Mouse (Mus musculus): ENCODE results near the gene Nectin3. TPM values are rescaled to one million over a fixed set of nuclear protein-coding genes. Genes with fewer than 3 reads are reported as not detected.

Gene Nectin3
- total and polyA plus RNA-seq, 3 experiments = not detected

DNA sequence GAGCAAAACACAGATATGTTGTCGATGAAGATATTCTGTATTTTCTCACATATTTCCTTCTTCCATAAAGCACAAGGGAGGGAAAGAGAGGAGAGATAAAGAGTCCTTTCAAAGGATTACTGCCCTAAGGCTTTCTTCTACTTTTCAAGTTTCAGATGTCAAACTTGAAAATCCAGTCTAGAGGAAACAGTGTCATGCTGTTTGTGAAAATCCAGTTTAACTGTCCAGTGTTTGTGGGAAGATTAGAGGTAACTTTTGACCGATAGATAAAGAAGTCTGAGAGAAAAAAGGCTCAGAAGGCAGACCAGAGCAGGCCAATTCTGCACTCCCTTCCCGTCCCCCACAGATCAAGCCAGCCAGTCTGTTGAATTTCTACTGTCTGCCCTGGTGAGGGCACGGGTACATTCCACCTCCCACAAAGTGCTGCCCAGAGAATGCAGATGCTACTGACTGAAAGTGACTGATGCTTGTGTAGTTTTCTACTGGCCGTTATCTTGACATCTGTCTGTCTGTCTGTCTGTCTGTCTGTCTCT is 22.6 kb upstream of the Nectin3 start:
- H3K4me3 ChIP-seq (ENCODE audit: control insufficient read depth in 1 of 2, insufficient read depth in 1 of 2, low read depth in 2 of 2, low read length in 2 of 2) = no peak overlapping the region
- no peak for DNase-seq (ENCODE audit: low read depth, low spot score)
- H3K27me3 ChIP-seq (ENCODE audit: control insufficient read depth in 1 of 2, insufficient read depth in 2 of 2, low read length in 2 of 2) = no peaks in the 10 kb centered on the region
- H3K79me2 ChIP-seq (ENCODE audit: control insufficient read depth, insufficient read depth, low read length, poor library complexity) = no peaks in the 10 kb centered on the region
- H3K27ac ChIP-seq (ENCODE audit: control insufficient read depth, low read depth, low read length) = no peak overlapping the region
- TF ChIP-seq ZMIZ1 (IDR thresholded peaks at IDR 0.05; ENCODE audit: low read depth, low read length) (no peak), E2F4 (IDR thresholded peaks at IDR 0.05; ENCODE audit: borderline replicate concordance, low read depth, low read length) (no peak), POLR2A (IDR thresholded peaks at IDR 0.05; ENCODE audit: control insufficient read depth in 1 of 2, insufficient read depth in 1 of 2, low read depth in 1 of 2, low read length in 2 of 2, poor library complexity in 1 of 2) (no peak), TCF12 (IDR thresholded peaks at IDR 0.05; ENCODE audit: low read depth, low read length) (no peak), HCFC1 (IDR thresholded peaks at IDR 0.05; ENCODE audit: low read depth, low read length) (no peak), SIN3A (IDR thresholded peaks at IDR 0.05; ENCODE audit: low read length) (no peak)
- H3K9ac ChIP-seq (ENCODE audit: control insufficient read depth, low read depth, low read length, poor library complexity, severe bottlenecking) = no peak overlapping the region
- H3K9me3 ChIP-seq (replicated peaks; ENCODE audit: insufficient read depth, low read length) = no peaks in the 10 kb centered on the region
- no peaks in the 10 kb centered on the region for H3K36me3 ChIP-seq (ENCODE audit: control insufficient read depth in 1 of 2, insufficient read depth in 2 of 2, low read length in 2 of 2)
- no peaks in the 10 kb centered on the region for H3K4me1 ChIP-seq (ENCODE audit: control insufficient read depth in 1 of 2, insufficient read depth in 2 of 2, low read length in 2 of 2)

DNA sequence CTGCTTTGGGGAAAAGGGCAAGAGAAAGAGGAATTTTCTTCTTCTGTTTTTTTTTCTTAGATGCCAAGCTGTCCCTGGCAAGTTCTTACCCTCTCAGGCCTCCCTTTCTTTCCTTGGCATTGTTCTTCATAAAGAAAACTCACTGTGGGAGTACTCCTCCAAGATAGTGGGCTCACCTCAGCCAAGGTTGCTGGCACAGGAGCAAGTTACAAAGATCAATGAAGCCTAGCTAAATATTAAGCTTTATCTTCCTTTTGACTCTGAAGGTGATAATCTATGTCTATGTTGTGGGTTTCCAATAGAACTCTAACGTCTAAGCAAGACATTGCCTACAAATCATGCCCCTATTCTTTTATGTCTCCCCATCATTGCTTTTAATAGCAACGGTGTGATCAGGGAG is 21.3 kb upstream of the Nectin3 start:
- Histone ChIP-seq H3K9ac (ENCODE audit: control insufficient read depth, low read depth, low read length, poor library complexity, severe bottlenecking) (no peak overlapping the region), H3K27me3 (ENCODE audit: control insufficient read depth in 1 of 2, insufficient read depth in 2 of 2, low read length in 2 of 2) (no peaks in the 10 kb centered on the region), H3K79me2 (ENCODE audit: control insufficient read depth, insufficient read depth, low read length, poor library complexity) (no peaks in the 10 kb centered on the region), H3K27ac (ENCODE audit: control insufficient read depth, low read depth, low read length) (no peak overlapping the region), H3K36me3 (ENCODE audit: control insufficient read depth in 1 of 2, insufficient read depth in 2 of 2, low read length in 2 of 2) (no peaks in the 10 kb centered on the region), H3K9me3 (replicated peaks; ENCODE audit: insufficient read depth, low read length) (no peaks in the 10 kb centered on the region), H3K4me3 (ENCODE audit: control insufficient read depth in 1 of 2, insufficient read depth in 1 of 2, low read depth in 2 of 2, low read length in 2 of 2) (no peak overlapping the region), H3K4me1 (ENCODE audit: control insufficient read depth in 1 of 2, insufficient read depth in 2 of 2, low read length in 2 of 2) (no peaks in the 10 kb centered on the region)
- no peak for TF ChIP-seq E2F4 (IDR thresholded peaks at IDR 0.05; ENCODE audit: borderline replicate concordance, low read depth, low read length)
- no peak for TF ChIP-seq BHLHE40 (IDR thresholded peaks at IDR 0.05; ENCODE audit: borderline replicate concordance, low read depth, low read length)
- no peak for TF ChIP-seq JUND (IDR thresholded peaks at IDR 0.05; ENCODE audit: low read depth, low read length)
- no peak for TF ChIP-seq UBTF (IDR thresholded peaks at IDR 0.05; ENCODE audit: borderline replicate concordance, insufficient read depth, low read depth, low read length)
- no peak for TF ChIP-seq KAT2A (conservative IDR thresholded peaks at IDR 0.05; ENCODE audit: low read depth, low read length)
- TF ChIP-seq ETS1 (IDR thresholded peaks at IDR 0.05; ENCODE audit: low read depth, low read length) = no peak
- TF ChIP-seq NRF1 (IDR thresholded peaks at IDR 0.05; ENCODE audit: insufficient read depth, low read depth, low read length, poor library complexity, severe bottlenecking) = no peak
- TF ChIP-seq MAZ (IDR thresholded peaks at IDR 0.05; ENCODE audit: low read depth, low read length) = no peak
- no peak for TF ChIP-seq TCF12 (IDR thresholded peaks at IDR 0.05; ENCODE audit: low read depth, low read length)
- DNase-seq (ENCODE audit: low read depth, low spot score) = no peak

DNA sequence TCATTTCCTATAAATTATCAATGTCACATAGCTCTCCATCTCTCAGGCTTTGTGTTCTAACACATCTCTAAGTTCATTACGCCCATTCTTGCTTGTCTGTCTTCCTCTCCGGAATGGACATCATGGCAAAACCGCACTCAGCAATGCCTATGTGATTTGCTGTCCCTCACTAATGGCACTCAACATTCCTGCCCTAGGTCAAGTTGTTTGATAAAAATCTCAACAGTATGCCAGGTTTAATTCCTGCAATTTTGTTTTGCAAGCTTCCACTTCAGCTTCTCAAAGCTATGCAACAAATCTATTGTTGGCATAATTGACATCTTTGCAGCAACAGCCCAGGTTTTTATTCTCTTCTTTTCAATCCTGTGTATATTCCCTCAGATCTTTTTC is 9.6 kb upstream of the Nectin3 start:
- no peaks in the 10 kb centered on the region for H3K9me3 ChIP-seq (replicated peaks; ENCODE audit: insufficient read depth, low read length)
- DNase-seq (ENCODE audit: low read depth, low spot score) = no peak
- H3K27me3 ChIP-seq (ENCODE audit: control insufficient read depth in 1 of 2, insufficient read depth in 2 of 2, low read length in 2 of 2) = no peaks in the 10 kb centered on the region
- no peak overlapping the region for H3K9ac ChIP-seq (ENCODE audit: control insufficient read depth, low read depth, low read length, poor library complexity, severe bottlenecking)
- H3K36me3 ChIP-seq (ENCODE audit: control insufficient read depth in 1 of 2, insufficient read depth in 2 of 2, low read length in 2 of 2) = no peaks in the 10 kb centered on the region
- H3K4me3 ChIP-seq (ENCODE audit: control insufficient read depth in 1 of 2, insufficient read depth in 1 of 2, low read depth in 2 of 2, low read length in 2 of 2) = no peak overlapping the region
- no peak for TF ChIP-seq GABPA (IDR thresholded peaks at IDR 0.05; ENCODE audit: low read depth, low read length)
- no peak for TF ChIP-seq ZMIZ1 (IDR thresholded peaks at IDR 0.05; ENCODE audit: low read depth, low read length)
- no peak for TF ChIP-seq TCF12 (IDR thresholded peaks at IDR 0.05; ENCODE audit: low read depth, low read length)
- TF ChIP-seq MAX (IDR thresholded peaks at IDR 0.05; ENCODE audit: low read length) = no peak
- TF ChIP-seq USF1 (IDR thresholded peaks at IDR 0.05; ENCODE audit: low read depth, low read length) = no peak
- TF ChIP-seq TBP (IDR thresholded peaks at IDR 0.05; ENCODE audit: low read depth, low read length) = no peak
- no peak for TF ChIP-seq POLR2AphosphoS2 (IDR thresholded peaks at IDR 0.05; ENCODE audit: low read length)
- no peak for TF ChIP-seq POLR2A (IDR thresholded peaks at IDR 0.05; ENCODE audit: control insufficient read depth in 1 of 2, insufficient read depth in 1 of 2, low read depth in 1 of 2, low read length in 2 of 2, poor library complexity in 1 of 2)
- TF ChIP-seq POLR2AphosphoS5 (IDR thresholded peaks at IDR 0.05; ENCODE audit: borderline replicate concordance, low read depth, low read length) = no peak
- H3K27ac ChIP-seq (ENCODE audit: control insufficient read depth, low read depth, low read length) = no peak overlapping the region
- no peaks in the 10 kb centered on the region for H3K79me2 ChIP-seq (ENCODE audit: control insufficient read depth, insufficient read depth, low read length, poor library complexity)
- H3K4me1 ChIP-seq (ENCODE audit: control insufficient read depth in 1 of 2, insufficient read depth in 2 of 2, low read length in 2 of 2) = no peaks in the 10 kb centered on the region
